20 mouse cellular contexts compared by ENCODE assay signal in the genomic region with DNA sequence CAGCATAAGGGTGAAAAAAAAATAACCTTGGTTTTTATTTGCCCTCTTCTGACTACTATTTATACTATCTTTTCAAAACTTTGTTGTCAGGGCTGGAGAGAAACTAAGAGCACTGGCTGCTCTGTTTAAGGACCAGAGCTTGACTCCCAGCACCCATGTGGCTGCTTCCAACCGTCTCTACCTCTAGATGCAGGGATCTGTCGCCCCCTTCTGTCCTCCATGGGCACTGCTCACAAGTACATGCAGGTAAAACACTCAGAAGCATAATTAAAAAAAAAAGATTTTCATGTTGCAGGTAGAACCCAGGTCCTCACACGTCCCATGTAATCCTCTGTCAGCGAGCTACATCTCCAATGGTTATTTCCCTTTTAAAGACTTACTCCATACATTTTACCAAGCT.
DNase-seq lines count a peak whose midpoint lies in the region; ATAC-seq and TF ChIP-seq lines count a peak whose summit lies in the region.
"Had no signal": no experiment of that assay in that cellular context is flagged by ENCODE, and none has a peak within 500 bp of the region (broad histone marks: within the 10 kb centered on the region; RNA-seq: fewer than 3 reads in every experiment).

No protein-coding gene starts in this region.

- H3K36me3 ChIP-seq in testis, adult 2 months (ENCODE audit: control insufficient read depth, insufficient read depth, low read length) = no peaks in the 10 kb centered on the region
- H3K36me3 ChIP-seq in forebrain, embryonic 15.5 days = no peaks in the 10 kb centered on the region

- no peak overlapping the region for H3K4me2 ChIP-seq in forebrain, embryonic 15.5 days (replicated peaks)
- H3K4me2 ChIP-seq: heart, embryonic 11.5 days; midbrain, embryonic 13.5 days had no signal

- WGBS in forebrain, embryonic 15.5 days = 87% methylated on average over 4 of the region's 4 CpGs

- H3K4me3 ChIP-seq in left cerebral cortex, adult 2 months = no peak overlapping the region
- no peak overlapping the region for H3K4me3 ChIP-seq in testis, adult 2 months (ENCODE audit: control insufficient read depth, low read depth, low read length)
- H3K4me3 ChIP-seq in forebrain, embryonic 15.5 days = no peak overlapping the region
- H3K4me3 ChIP-seq: midbrain, embryonic 13.5 days had no signal

- no peak overlapping the region for H3K27ac ChIP-seq in left cerebral cortex, adult 2 months
- H3K27ac ChIP-seq in testis, adult 2 months (ENCODE audit: control insufficient read depth, insufficient read depth, low read depth, low read length) = no peak overlapping the region
- H3K27ac ChIP-seq in forebrain, embryonic 15.5 days (replicated peaks) = no peak overlapping the region
- H3K27ac ChIP-seq: macrophage; midbrain, embryonic 13.5 days had no signal

- peak; percentile 7; the same call in 1 of the 2 replicates for TF ChIP-seq CTCF in left cerebral cortex, adult 2 months (IDR thresholded peaks at IDR 0.05)
- TF ChIP-seq CTCF in testis, adult 2 months (IDR thresholded peaks at IDR 0.05; ENCODE audit: control insufficient read depth, insufficient read depth, insufficient replicate concordance, low read depth, low read length) = peak; percentile 33; the same call in 1 of the 2 replicates

- no peaks in the 10 kb centered on the region for H3K4me1 ChIP-seq in testis, adult 2 months (ENCODE audit: control insufficient read depth, insufficient read depth, low read length)
- H3K4me1 ChIP-seq in forebrain, embryonic 15.5 days = no peaks in the 10 kb centered on the region

- no peak for DNase-seq in left cerebral cortex, adult 2 months (ENCODE audit: extremely low spot score in 1 of 2, low spot score in 2 of 2)
- DNase-seq in left cerebral cortex, adult 11 months (ENCODE audit: low spot score) = no peak
- DNase-seq in testis, postnatal 14 days (ENCODE audit: low spot score) = no peak
- DNase-seq in R1 (ENCODE audit: low read depth, low spot score) = peak; percentile 47
- DNase-seq in embryo, embryonic 9.5 days (ENCODE audit: extremely low spot score) = no peak
- DNase-seq: adrenal gland, adult 2 months; cerebellum, adult 9-11 months; embryo, embryonic 11 days; heart, postnatal 14 days; kidney, adult 9 months; left cerebral cortex, postnatal 4 days; retina, postnatal 1 day; right cerebral cortex, postnatal 4 days; thymus, adult 18-20 months had no signal

- H3K9me3 ChIP-seq in forebrain, embryonic 15.5 days = no peaks in the 10 kb centered on the region
- H3K9me3 ChIP-seq: midbrain, embryonic 13.5 days had no signal

- intact Hi-C loops in left cerebral cortex, adult 2 months (cut with DNase I) = no loop called here

- no peaks in the 10 kb centered on the region for H3K27me3 ChIP-seq in testis, adult 2 months (ENCODE audit: control insufficient read depth, insufficient read depth, low read length)
- H3K27me3 ChIP-seq in forebrain, embryonic 15.5 days = no peaks in the 10 kb centered on the region
- H3K27me3 ChIP-seq: midbrain, embryonic 13.5 days had no signal

- H3K9ac ChIP-seq in forebrain, embryonic 15.5 days (replicated peaks) = no peak overlapping the region
- H3K9ac ChIP-seq: midbrain, embryonic 13.5 days had no signal

- TF ChIP-seq POLR2A in testis, adult 2 months (IDR thresholded peaks at IDR 0.05; ENCODE audit: control insufficient read depth, low read depth, low read length) = no peak

- ATAC-seq in forebrain, embryonic 15.5 days (replicated peaks) = no peak
- ATAC-seq: hindbrain, embryonic 16.5 days; midbrain, embryonic 13.5 days had no signal
